Mouse (Mus musculus): ENCODE data around the gene Vps37d. TPM values are rescaled to one million over a fixed set of nuclear protein-coding genes. Genes with fewer than 3 reads are reported as not detected.

The Vps37d gene
- polyA plus RNA-seq, 1 experiment from 2014 or later: 3.3 TPM

DNA sequence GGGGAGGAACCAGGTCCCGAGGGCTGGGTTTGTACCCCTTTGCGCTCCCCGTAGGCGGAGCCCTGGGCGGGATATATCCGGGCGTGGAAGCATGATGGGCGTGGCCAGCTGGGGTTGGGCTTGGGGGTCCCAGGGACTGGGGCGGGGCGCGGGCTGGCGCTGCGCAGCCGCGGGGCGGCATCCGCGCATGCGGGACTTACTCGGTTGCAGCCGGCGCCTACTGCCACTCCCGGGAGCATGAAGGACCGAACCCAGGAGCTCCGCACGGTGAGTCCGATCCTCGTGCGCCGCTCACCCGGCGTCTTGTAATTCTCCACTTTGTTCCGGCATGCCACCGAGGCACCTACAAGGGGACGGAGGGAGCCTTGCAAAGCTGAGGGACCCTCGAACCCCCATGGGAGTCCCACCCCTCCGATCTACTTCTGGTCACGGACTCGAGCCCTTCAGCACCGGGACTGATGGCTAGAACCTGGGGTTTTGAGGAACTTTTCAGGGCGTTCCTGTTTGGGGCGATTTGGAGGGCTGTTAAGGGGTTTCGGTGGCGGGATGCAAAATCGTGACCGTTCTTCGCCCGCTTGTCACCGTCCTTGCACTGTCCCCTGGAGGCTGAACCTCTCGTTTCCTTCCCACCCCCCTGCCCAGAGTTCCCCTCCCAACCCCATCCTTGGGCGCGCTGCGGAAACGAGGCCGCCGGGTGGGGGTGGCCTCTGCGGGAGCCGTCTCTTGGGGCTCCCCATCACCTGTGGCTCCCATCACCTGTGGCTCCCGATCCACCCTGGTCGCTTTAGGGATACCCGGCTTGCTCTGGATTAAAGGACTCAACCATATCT lies 54.5 kb downstream of the Vps37d start, which contains the start of gene Stx1a:
Gene Stx1a, plus strand, starts transcription at position 139 of the 830 bp plus-strand sequence.
- peak within 1 kb of the TSS; percentile 49 for H3K4me3 ChIP-seq (ENCODE audit: low read depth, low read length)
- DNase-seq (ENCODE audit: low spot score): peak; percentile 83
- peak; percentile 88 for ATAC-seq (ENCODE audit: low FRiP score, low TSS enrichment)
- TF ChIP-seq CTCF (IDR thresholded peaks at IDR 0.05; ENCODE audit: low read depth) (0 out of 2 replicates have a peak, but pooled peaks have one; percentile 8), EP300 (optimal IDR thresholded peaks at IDR 0.05) (no peak)
- H3K4me1 ChIP-seq (replicated peaks; ENCODE audit: control insufficient read depth, insufficient read depth): peaks cover 2% of the 10 kb centered on the region; the same call in 1 of the 2 replicates
- no peaks in the 10 kb centered on the region for H3K9me3 ChIP-seq (ENCODE audit: control insufficient read depth, low read length)
- under 1% methylated on average over 61 of the region's 61 CpGs for WGBS
- no peaks in the 10 kb centered on the region for H3K27me3 ChIP-seq (ENCODE audit: control insufficient read depth, insufficient read depth, low read length)
- peak within 1 kb of the TSS; percentile 61 for H3K9ac ChIP-seq (ENCODE audit: low read length)
- no peak within 1 kb of the TSS for H3K27ac ChIP-seq (replicated peaks)
- peak within 1 kb of the TSS; percentile 92 for H3K4me2 ChIP-seq (replicated peaks; ENCODE audit: low read depth)
- no peaks in the 10 kb centered on the region for H3K36me3 ChIP-seq (ENCODE audit: control insufficient read depth, insufficient read depth, low read length)

Other genes with a start within 250 kb of the Vps37d start
- gene Tmem270, start 171.5 kb downstream of the Vps37d start, polyA plus RNA-seq (2015; fragmentation: Nextera tagmentation; extraction: Ambion mirVana): not detected in 2 replicates
- gene Cldn13, start 162.7 kb downstream of the Vps37d start, polyA plus RNA-seq (2015; fragmentation: Nextera tagmentation; extraction: Ambion mirVana): 0.24 and 0.29 TPM in 2 replicates
- 9.4 and 10.2 TPM in 2 replicates for gene Mettl27, start 145.9 kb downstream of the Vps37d start, polyA plus RNA-seq (2015; fragmentation: Nextera tagmentation; extraction: Ambion mirVana)
- 43.8 and 51.6 TPM in 2 replicates for gene Cldn4, start 131.3 kb downstream of the Vps37d start, polyA plus RNA-seq (2015; fragmentation: Nextera tagmentation; extraction: Ambion mirVana)
- gene Cldn3, start 92.1 kb downstream of the Vps37d start, polyA plus RNA-seq (2015; fragmentation: Nextera tagmentation; extraction: Ambion mirVana): 15.4 and 16.2 TPM in 2 replicates
- gene Abhd11, start 69.1 kb downstream of the Vps37d start, polyA plus RNA-seq (2015; fragmentation: Nextera tagmentation; extraction: Ambion mirVana): 56.5 and 64.0 TPM in 2 replicates
- 5.3 TPM in 2 replicates for gene Stx1a, start 54.8 kb downstream of the Vps37d start, polyA plus RNA-seq (2015; fragmentation: Nextera tagmentation; extraction: Ambion mirVana)
- 24.3 and 26.1 TPM in 2 replicates for gene Dnajc30, start 14.1 kb downstream of the Vps37d start, polyA plus RNA-seq (2015; fragmentation: Nextera tagmentation; extraction: Ambion mirVana)
- 46.8 and 51.9 TPM in 2 replicates for gene Bud23, start 13.3 kb downstream of the Vps37d start, polyA plus RNA-seq (2015; fragmentation: Nextera tagmentation; extraction: Ambion mirVana)
- 0.22 and 0.91 TPM in 2 replicates for gene Mlxipl, start 11.6 kb upstream of the Vps37d start, polyA plus RNA-seq (2015; fragmentation: Nextera tagmentation; extraction: Ambion mirVana)
- 9.9 and 11.6 TPM in 2 replicates for gene Tbl2, start 71.4 kb upstream of the Vps37d start, polyA plus RNA-seq (2015; fragmentation: Nextera tagmentation; extraction: Ambion mirVana)
- gene Bcl7b, start 90.0 kb upstream of the Vps37d start, polyA plus RNA-seq (2015; fragmentation: Nextera tagmentation; extraction: Ambion mirVana): 46.4 and 50.4 TPM in 2 replicates
- gene Baz1b, start 109.0 kb upstream of the Vps37d start, polyA plus RNA-seq (2015; fragmentation: Nextera tagmentation; extraction: Ambion mirVana): 9.6 and 10.2 TPM in 2 replicates
- gene Fzd9, start 173.0 kb upstream of the Vps37d start, polyA plus RNA-seq (2015; fragmentation: Nextera tagmentation; extraction: Ambion mirVana): 0.42 and 0.54 TPM in 2 replicates